Mouse (Mus musculus): ENCODE measurements around the gene Tent5b.

Gene Tent5b

DNA sequence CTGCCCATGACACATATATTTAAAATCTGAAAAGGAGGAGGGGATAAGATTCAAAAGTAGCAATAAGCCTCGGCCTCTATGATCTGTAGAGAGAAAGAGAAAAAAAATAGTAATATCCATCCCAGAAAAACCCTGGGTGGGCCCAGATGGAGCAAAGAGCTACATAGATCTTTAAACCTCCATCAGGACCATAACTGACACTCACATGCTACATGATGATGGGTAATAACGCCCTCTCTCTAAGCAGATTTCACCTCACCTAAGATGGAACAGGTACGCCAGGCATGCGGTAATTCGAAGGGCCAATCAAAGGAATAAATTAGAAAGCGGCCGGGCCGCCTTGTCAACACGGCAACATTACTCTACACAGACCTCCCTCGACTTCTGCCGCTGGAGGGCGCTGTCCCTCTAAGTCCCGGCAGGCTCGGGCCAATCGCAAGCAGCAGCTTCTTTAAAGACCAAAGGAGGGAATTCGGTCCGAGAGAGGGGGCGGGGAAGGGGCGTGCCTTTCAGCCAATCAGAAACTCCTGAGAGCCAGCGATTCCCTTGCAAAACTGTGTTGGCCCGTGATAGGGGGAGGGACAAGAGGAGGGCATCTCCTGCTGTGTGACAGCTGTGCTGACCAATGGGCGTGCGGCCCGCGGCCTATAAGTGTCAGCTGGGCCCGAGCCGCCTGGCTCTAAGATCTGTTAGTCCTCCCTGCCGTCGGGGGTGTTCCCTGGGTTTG lies at the start of gene Tent5b:
Gene Tent5b (plus strand): TSS at position 675 of the 727 bp plus-strand sequence.
- peak; percentile 86 to 90 for DNase-seq

DNA sequence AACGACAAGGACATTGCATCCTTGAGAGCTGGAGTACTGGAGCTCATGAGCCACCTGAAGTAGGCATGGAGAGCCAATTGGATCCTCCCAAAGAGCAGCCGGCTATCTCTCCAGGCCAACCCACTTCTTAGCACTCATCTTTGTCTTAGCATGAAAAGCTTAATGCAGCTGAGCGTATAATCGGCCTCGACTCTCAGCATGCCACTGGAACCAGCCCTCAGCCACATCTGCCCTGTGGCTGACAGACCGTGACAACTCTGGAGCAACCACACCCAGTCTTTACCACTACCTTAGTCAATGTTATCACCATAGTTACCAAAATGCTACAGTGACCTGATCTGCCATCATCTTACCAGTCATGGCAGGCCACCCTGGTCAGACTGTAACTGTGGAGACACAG lies 48.4 kb upstream of the Tent5b start:
- DNase-seq: no peak

GRCm38 (mm10) chr4:133432560-133433171 lies 47.3 kb upstream of the Tent5b start:
- DNase-seq: no peak

- DNase-seq: no peak
Observed at GRCm38 (mm10) chr4:133435921-133436320, 44.0 kb upstream of the Tent5b start.

DNA sequence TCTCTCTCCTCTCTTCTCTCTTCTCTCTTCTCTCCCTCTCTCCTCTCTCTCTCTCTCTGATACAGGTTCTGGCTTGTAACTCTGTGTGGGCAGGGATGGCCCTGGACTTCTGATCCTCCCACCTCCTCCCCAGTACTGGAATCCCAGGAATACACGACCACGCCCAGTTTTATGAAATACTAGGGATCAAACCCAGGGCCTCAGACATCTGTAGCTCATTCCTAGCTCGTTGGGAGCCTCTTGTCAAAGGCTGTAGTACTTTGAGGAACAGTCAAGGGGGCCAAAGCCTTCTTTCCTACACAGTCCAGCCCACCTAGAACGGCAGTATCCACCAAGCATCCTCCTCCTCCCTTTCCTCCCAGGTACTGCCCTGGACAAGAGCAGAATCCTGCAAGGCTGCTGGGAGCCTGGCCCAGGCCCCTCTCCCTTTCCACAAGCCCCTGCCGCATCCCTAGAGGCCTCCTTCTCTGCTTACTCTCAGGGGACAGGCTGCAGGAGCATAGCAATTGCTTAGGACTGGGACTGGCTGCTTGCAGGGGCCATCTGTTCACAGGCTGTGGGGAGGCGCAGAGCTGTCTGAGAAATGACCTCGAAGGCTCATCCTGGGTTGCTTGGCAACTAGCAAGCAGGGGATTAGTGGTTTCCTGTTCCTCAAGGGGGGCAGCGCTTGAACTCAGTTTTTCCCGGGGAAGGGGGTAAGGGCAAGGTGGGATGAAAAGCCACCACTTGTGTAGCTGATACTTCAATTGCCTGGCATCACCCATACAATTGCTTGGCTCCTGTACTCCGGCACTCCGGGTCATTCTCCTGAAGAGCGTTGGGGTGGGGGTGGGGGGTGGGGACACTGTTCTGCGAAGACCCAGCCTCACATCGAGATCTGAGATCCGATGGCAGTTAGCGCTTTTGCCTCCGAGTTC lies 40.2 kb upstream of the Tent5b start:
- no peak for DNase-seq

DNA sequence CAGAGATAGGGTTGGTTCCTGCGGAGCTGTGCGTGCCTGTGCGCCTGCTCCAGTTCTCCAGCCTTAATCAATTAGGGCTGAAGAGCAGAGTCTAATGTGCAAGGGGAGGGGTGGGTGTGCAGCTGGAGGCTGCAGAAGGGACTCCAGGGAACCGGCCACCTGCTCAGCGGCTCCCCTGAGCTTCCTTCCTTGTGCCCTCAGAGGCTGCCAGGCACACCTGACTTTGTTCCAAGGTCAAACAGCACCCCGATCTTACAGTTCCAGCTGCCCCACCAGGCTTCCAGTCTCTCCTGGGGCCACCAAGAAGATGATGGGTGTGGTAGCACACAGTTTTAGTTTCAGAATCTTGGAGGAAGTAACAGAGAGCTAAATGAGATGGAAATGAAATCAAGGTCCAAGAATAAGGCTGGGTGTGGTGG lies 39.5 kb upstream of the Tent5b start:
- DNase-seq: no peak

- DNase-seq: no peak
Observed at GRCm38 (mm10) chr4:133442194-133442593, 37.7 kb upstream of the Tent5b start.

- no peak for DNase-seq
Observed at GRCm38 (mm10) chr4:133443085-133443484, 36.8 kb upstream of the Tent5b start.

DNA sequence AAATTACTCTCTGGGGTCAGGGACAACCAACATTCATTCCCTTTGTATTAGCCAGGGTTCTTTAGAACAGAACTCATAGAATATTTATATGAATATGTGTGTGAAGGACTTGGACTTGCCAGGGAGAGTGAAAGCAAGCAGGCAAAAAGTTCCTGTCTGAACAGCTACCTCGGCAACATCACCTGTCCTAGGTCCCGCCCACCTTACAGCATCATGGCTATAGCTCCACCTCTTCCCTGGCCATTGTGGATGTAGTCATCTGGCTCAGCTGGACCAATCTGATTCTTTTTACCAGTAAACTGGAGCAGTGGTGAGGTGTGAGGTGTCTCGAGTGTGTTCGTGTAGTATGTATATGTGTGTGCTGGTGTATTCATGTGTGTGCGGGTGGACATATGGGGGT lies 34.2 kb upstream of the Tent5b start:
- DNase-seq: no peak

- DNase-seq: no peak
Observed at GRCm38 (mm10) chr4:133447366-133447765, 32.6 kb upstream of the Tent5b start.

DNA sequence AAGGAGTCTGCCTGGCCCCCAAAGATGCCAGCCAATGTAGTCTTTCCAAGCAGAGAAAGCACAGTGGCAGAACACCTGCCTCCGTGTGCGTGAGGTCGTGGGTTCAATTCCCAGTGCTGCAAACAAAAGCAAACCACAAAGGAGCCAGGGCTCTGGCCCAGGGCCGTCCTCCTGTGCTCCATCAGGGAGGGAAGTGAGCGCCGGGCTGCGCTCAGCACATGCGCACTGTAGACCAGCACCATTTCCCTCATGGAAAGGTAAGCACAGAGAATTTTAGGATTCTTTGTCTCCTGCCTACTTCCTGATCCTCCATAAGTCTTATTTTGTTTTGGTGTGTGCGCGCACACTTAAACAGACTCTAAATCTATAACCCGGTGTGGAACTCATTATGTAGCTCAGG lies 32.0 kb upstream of the Tent5b start:
- no peak for DNase-seq

DNA sequence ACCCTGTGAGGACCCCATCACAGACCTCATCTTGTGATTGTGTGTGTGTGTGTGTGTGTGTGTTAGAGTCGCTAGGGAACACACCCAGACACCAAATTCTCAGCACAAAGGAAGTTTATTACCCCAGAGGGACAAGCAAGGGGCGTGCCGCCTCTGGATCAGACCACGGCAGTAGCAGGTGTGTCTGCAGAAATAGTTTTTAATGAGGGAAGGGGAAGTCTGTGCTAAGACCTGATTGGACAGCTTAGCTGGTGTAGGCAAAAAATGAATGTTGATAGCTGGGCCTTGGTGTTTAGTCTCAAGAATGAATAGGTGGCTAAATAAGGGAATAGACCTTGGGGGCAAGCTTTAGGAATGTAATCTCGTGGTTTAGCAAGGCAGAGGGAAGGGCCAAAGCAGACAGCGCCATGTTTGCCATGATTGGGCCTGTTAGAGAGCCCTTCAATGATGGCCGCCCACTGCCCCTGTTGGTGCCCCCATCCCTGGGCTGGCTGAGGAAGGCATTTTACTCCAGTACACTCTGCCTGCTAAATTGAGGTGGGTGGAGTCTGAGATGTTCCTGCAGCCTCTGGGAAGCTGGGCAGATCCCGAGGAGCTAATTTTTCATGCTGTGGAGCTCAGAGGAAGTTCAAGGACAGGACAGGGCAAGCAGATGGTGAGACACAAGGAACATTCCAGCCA lies 31.1 kb upstream of the Tent5b start:
- no peak for DNase-seq

DNA sequence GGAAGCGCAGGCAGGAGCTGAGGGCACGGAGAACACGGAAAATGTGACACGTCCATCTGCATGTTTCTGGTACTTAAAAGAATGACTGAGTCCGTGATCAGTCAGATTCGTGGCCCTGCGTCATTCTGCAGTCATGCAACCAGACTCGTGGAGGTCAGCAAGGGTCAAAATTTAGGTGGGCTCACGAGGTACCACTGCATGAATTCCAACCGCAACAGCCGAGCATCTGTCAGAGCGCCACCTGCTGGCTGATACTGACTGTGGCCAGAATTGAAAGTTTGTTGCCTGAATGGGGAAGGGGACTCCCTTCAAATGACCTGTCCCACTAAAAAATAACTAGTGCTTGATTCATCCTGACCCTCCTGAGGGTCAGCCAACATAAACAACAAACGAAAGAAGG lies 30.2 kb upstream of the Tent5b start:
- DNase-seq: peak in 1 of 2 experiments; percentile 59

DNA sequence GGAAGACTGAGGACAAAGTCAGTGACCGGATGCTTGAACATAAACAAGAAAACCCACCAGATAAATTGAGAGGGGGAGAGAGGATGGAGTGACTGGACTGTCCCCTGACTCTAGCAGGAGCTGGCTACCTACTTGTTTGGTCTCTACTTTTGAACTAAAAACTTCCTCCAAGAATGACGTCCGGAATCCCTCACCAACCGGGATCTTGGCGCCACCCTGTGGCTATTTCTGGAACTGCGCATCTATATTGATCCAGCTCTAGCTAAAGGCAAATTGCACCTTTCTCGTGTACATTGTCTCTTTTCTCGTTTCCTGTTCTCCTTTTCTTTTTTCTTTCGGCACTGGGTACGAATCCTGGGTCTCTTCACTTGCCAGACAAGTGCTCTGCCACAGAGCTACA lies 28.4 kb upstream of the Tent5b start:
- DNase-seq: peak; percentile 58 to 86

- DNase-seq: no peak
Observed at GRCm38 (mm10) chr4:133452433-133452832, 27.5 kb upstream of the Tent5b start.

- DNase-seq: no peak
Observed at GRCm38 (mm10) chr4:133458044-133458443, 21.9 kb upstream of the Tent5b start.

GRCm38 (mm10) chr4:133460006-133460405 lies 19.9 kb upstream of the Tent5b start:
- DNase-seq: no peak

DNA sequence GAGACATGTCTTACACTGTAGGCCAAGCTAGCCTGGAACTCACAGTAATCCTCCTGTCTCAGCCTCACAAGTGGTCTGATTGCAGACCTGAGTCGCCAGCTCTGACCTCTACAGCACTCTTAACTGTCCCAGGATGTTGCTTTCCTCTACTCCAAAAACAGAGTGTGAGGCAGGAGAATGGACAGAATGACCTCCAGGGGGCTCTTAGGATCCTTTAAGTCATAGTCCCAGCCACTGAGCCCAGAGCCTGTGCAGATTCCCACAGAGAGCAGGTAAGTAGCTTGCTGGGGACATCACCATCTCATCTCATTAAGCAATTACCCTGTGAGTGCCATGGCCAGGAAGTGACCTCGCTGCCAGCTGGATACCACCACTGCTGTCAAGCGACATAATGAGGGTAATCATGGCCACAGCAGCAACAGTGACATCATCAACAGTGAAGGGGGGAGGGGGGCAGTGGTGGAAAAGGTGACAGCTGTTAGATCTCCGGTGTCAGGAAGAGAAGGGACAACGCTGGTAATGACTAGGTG lies 19.1 kb upstream of the Tent5b start:
- no peak for DNase-seq

GRCm38 (mm10) chr4:133461362-133461761 lies 18.6 kb upstream of the Tent5b start:
- DNase-seq: no peak

DNA sequence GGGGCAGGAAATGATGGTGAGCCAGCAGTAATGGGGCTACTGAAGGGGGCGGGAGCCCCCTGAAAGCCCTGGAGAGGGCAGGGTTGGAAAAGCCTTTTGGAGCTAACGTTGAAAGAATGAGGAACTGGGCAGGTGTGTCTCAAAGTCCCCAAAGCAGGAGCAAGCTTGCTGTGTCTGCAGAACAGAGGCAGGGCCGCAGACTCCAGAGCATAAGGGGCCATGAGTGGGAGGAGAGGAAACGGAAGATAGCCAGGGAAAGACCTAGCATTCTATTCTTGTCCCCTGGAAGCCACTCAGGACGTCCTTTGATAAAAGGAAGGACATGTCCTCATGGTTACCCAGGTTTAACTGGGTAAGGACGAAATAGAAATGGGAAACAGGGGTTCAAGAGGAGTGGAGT lies 16.7 kb upstream of the Tent5b start:
- DNase-seq: no peak

DNA sequence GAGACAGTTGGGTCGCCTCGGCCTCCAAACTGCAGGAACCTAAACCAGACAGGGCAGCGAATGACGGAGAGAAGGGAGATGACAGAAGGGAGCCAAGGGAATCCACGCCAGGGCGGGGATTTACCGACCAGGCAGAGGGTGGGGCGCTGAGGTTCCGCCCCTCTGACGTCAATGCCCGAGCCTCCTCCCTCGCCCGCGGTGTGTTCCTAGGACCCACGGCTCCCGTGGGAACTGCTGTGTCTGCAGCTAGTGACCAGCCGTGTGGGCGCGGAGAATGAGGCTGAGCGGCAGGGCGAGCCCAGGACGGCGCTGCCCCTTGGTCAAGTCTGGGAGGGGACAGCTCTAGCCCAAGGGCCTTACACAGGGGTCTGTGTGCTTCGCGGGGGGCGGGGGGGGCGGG lies 11.9 kb upstream of the Tent5b start:
- DNase-seq: peak; percentile 53 to 66

DNA sequence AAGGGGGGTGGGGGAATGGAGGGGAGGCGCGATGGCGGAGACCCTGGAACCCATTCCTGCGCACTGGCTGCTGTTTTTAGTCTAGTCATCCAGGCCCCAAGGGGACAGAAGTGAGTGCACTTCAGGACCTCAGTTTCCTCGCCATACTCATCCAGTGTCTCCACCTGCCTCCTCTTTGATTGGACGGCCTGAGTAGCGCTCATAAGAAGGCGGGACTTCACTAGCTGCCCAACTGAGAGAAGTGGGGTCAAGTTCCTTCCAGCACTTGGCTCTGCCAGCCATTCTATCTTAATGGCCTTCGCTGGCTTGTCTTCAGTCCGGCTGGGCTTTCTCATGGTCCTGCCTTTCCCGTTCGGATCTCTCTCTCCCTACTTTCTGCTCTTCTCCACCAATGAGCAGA lies 10.8 kb upstream of the Tent5b start:
- no peak for DNase-seq
